Mouse (Mus musculus): ENCODE data around the gene Tmem104. TPM values are rescaled to one million over a fixed set of nuclear protein-coding genes. Genes with fewer than 3 reads are reported as not detected.

Gene Tmem104
- total RNA-seq, 2 experiments from 2014 or later, result 7.3 to 7.4 TPM

DNA sequence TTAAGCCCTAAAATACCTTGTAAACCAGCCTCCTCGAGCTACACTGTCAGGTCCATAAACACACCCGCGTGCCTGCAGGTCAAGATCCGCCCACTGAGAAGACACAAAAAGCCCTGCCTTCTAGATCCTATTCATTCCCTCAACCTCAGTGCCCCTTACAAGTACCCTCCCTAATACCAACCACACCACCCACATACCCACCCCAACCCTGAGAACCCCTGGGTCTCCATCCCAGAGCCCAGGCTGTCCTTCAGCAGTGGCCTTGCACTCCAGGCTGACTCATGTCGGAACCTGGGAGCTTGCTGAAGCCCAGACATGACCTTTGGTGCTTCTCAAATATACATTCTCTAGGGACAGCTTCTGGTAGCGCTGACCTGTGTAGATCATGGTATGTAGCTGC is 87.5 kb downstream of the Tmem104 start:
- TF ChIP-seq CTCF (IDR thresholded peaks at IDR 0.05), result no peak
- H3K27ac ChIP-seq, result no peak overlapping the region
- DNase-seq, result no peak
- intact Hi-C loops (cut with DNase I), result loop anchor here (10.0 kb wide), 1 partner anchor 190 kb away; no protein-coding TSS in a partner anchor
- H3K4me3 ChIP-seq, result no peak overlapping the region

DNA sequence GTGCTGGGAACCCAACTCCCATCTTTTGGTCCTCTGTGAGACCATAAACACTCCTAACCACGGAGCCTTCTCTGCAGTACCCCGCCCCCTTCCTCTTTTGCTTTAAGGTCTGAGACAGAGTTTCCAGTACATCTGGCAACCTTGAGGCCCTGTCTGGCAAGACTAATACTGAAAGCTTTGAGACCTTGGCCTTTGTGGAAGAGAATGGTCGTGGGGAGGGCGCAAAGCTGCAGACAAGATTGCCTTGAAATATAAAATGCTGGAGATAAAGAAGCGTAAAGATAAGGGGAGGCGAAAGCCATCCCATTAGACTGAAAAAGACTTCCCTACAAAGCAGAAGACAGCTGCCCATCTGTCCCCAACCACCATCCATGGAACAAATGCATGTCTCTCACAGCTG is 88.2 kb downstream of the Tmem104 start:
- intact Hi-C loops (cut with DNase I), result loop anchor here (10.0 kb wide), 1 partner anchor 191 kb away; no protein-coding TSS in a partner anchor
- no peak overlapping the region for H3K4me3 ChIP-seq
- 0 out of 2 replicates have a peak overlapping the region, but pooled peaks have one; percentile 95 for H3K27ac ChIP-seq
- TF ChIP-seq CTCF (IDR thresholded peaks at IDR 0.05), result no peak
- no peak for DNase-seq

DNA sequence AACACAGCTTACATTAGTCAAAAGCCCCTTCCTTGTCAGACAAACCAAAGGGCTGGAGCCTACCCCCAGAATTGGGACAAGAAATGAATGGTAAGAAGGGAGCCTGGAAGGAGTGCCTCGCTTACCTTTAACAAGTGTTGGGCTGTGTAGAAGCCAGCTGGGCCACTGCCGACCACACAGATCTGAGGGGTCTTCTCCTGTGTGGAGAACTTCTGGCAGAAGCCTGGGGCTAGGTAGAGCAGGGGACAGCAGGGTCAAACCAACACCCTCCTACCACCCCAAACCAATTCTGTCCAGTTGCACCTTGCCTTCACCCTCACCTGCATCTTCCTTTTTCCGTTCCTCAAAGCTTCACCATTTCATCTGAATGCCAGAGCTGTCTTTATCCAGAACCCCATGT is 88.7 kb downstream of the Tmem104 start:
- peak overlapping the region; percentile 95 for H3K27ac ChIP-seq
- no peak for DNase-seq
- H3K4me3 ChIP-seq, result peak overlapping the region; percentile 87
- intact Hi-C loops (cut with DNase I), result loop anchor here (10.0 kb wide), 1 partner anchor 191 kb away; no protein-coding TSS in a partner anchor
- TF ChIP-seq CTCF (IDR thresholded peaks at IDR 0.05), result no peak

DNA sequence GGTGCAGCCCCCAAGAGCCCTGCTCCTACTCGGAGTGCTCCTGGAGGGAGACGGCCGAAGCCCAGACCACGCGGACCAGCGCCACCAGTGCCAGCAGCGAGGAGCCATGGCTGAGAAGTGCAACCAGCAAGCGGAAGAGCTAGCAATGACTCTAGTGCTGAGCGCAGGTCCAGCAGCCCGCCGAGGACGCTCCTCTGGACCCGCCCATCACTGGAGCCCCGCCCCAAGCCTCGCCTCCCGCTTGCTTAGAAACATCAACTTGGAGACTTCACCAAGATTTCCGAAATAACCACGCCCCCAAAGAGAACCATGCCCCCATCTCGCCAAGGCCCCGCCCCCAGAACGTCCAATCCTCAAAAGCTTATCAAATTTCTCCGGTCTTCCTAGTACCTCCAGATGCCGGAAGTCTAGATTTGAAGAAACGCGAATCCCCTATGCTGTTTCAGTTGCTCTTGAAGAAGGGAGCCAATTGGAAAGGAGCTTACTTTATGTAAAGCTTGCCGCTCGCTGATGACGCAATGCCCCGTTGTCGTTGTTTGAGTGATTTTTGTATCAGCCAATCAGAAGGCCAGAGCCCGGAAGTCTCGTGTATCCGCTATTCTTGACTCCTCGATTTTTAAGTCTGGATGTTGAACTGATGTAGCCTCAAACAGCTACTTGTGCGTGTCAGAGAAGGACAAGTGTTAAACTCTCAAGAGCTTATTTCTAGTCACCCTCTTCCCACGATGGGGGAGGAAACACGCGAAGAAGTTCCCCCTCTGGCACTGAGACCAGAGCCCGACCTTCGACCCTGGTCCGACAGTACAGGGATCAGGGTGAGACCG is 89.7 kb downstream of the Tmem104 start, which contains the start of gene Fdxr:
TSS of gene Fdxr (minus strand) at position 271 of the 824 bp plus-strand sequence.
- intact Hi-C loops (cut with DNase I), result loop anchor here (10.0 kb wide), 1 partner anchor 192 kb away; no protein-coding TSS in a partner anchor
- TF ChIP-seq CTCF (IDR thresholded peaks at IDR 0.05), result no peak
- peak within 1 kb of the TSS; percentile 95 for H3K27ac ChIP-seq
- peak; percentile 99 for DNase-seq
- H3K4me3 ChIP-seq, result peak within 1 kb of the TSS; percentile 87

DNA sequence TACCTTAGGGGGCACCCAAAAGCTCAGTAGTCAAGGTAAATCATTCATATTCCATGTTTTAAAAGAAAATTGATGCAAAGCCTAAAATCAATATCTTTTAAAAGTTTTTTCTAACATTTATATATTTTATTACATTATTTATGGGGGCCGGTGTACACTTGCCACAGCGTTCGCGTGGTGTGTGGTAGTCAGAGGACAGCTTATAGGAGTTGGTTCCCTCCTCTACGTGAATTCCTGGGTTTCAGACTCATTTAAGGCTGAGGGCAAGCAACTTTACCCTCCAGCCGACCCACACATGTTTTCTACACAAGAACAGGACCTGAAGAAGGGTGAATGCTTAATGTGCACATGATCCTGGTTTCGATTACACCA is 90.3 kb downstream of the Tmem104 start:
- intact Hi-C loops (cut with DNase I), result loop anchor here (10.0 kb wide), 1 partner anchor 193 kb away; no protein-coding TSS in a partner anchor
- no peak for TF ChIP-seq CTCF (IDR thresholded peaks at IDR 0.05)
- Histone ChIP-seq H3K27ac (peak overlapping the region; percentile 95), H3K4me3 (peak overlapping the region; percentile 87)
- DNase-seq, result no peak

DNA sequence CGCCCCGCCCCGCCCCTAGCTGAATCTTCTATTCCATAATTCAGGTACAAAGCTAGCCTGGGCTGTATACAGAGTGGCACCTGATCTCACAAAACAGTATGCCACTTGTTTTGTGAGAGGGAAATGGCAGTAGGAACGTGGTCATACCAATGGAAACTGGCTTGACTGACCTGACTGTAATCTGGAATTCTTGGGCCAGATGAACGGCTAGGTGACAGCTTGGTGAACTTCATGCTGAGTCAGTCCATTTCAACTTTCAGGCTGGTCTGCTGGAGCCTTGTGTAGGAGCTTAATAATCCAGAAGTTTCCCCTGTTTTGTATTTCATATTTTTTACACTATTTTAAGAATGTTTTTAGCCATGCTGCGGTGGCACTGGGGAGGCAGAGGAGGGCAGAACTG is 90.9 kb downstream of the Tmem104 start:
- H3K27ac ChIP-seq, result peak overlapping the region; percentile 95
- TF ChIP-seq CTCF (IDR thresholded peaks at IDR 0.05), result no peak
- no peak for DNase-seq
- peak overlapping the region; percentile 87; the same call in 1 of the 2 replicates for H3K4me3 ChIP-seq
- intact Hi-C loops (cut with DNase I), result loop anchor here (10.0 kb wide), 1 partner anchor 193 kb away; no protein-coding TSS in a partner anchor

DNA sequence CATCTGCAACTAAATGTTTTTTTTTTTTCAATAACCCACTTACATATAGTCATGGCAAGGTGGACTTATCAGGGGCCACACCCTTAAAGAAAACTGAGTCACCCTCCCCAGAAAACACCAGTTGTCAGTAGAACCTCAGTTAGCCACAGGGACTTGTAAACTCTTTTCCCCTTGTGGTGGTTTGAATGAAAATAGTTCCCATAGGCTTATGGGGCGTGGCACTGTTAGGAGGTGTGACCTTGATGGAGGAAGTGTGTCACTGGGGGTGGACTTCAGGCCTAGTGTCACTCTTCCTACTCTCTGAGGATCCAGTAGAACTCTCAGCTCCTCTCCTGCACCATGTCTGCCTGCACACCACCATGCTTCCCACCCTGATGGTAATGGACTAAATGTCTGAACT is 92.4 kb downstream of the Tmem104 start:
- no peak for TF ChIP-seq CTCF (IDR thresholded peaks at IDR 0.05)
- intact Hi-C loops (cut with DNase I), result loop anchor here (10.0 kb wide), 1 partner anchor 195 kb away; no protein-coding TSS in a partner anchor
- Histone ChIP-seq H3K27ac (no peak overlapping the region), H3K4me3 (no peak overlapping the region)
- DNase-seq, result no peak

DNA sequence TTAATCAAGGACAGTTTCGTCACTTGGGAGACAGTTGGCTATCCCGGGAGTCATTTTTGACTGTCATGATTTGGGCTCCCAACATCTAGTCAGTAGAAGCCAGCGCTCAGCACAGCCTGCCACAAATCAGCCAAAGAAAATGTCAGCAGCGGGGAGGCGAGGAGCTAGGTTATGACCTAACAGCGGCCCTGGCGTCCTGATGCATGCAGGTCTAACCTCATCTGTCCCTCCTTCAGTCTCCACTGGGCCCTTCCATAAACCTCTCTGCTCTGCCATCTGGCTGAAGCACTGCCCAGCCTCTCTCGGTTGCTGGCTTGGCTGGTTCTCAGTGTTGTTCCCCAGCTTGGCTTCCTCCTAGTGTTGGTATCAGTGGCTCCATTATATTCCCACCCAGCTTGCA is 95.0 kb downstream of the Tmem104 start:
- no peak for DNase-seq
- intact Hi-C loops (cut with DNase I), result no loop called here
- peak overlapping the region; percentile 66 for H3K27ac ChIP-seq

DNA sequence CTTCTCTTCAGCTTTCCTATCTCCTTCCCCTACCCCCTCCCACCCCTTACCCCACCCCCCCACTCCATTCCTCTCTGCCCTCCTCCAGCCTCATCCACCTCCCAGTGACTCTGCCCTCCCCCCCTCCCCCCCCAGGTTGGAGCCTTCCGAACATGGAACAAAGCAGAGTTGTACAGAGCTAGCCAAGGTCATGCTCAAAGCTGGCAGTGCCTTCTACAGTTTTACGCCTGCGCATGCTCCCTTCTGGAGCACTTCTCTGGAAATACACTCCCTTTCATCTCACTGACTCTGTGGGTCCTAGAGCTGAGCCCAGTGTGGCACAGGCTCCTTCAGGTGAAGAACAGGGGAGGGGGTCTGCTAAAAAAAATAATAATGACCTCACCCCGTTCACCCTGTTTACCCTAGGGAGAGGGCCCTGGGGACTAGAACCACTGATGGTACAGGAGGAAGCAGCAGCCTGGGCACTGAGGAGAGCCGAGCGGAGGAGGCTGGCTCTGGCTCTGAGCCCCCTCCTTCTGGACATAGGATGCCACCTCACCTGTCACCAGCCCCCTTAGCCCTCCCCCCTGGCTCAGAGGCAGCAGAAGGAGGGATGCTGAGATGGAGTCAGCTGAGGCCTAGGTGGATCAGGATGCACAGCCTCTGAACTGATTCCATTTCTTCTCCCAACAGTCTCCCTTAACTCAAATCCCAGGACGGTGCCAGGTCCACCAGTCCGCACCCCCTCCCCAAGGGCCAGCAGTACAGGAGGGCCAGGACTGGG is 95.6 kb downstream of the Tmem104 start:
- Histone ChIP-seq H3K27ac (peak overlapping the region; percentile 66; the same call in 1 of the 2 replicates), H3K4me3 (no peak overlapping the region)
- intact Hi-C loops (cut with DNase I), result no loop called here
- TF ChIP-seq CTCF (IDR thresholded peaks at IDR 0.05), result no peak
- no peak for DNase-seq

More for the DNA sequence above, 95.0 kb downstream of the Tmem104 start:
- no peak overlapping the region for H3K4me3 ChIP-seq
- TF ChIP-seq CTCF (IDR thresholded peaks at IDR 0.05), result no peak

DNA sequence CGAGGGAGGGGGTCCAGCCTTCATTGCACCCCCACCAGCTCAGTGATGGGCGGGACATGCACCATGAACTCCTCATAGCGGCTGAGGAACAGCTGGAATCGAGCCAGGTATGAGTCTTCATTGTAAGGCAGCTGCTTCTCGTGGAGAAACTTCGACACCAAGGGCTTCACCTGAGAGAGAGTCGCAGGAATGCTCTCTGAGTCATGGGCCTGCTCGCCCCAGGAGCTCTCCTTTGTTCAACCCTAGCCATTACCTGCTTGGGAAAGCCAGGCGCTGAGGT is 96.1 kb downstream of the Tmem104 start:
- no peak overlapping the region; the same call in 1 of the 2 replicates for H3K27ac ChIP-seq
- no peak overlapping the region for H3K4me3 ChIP-seq
- no peak for TF ChIP-seq CTCF (IDR thresholded peaks at IDR 0.05)
- no peak for DNase-seq
- intact Hi-C loops (cut with DNase I), result no loop called here

DNA sequence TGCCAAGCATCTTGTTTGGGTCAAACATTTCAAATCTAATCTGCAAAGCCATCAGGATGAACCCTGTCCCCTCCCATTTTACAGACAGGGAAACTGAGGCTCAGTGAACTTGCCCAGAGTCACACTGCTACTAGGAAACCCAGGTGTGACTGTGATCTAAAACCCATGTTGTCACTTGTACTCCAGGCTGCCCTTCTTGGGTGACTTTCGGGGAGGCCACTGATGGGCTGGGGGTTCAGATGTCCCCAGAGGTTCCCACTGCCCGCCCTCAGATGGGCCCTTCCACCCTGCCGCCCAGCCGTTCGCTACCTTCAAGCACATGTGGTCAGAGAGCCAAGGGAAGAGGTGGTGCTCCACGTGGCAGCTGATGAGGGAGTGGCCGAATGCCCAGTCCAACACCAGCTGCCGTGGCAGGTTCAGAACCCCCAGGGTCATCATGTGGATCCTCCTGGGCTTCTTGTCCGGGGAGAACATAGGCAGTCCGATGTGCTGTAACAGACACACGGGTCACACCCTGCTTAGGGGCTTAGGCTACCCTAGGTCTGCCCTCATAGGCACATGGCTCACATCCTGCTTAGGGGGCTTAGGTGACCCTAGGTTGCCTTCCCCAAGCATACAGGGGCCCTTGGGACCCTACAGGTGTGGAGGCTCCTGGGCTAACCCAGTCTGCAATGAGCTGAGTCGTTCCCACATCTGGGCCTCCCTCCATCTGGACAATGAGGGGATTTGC is 96.8 kb downstream of the Tmem104 start:
- intact Hi-C loops (cut with DNase I), result no loop called here

DNA sequence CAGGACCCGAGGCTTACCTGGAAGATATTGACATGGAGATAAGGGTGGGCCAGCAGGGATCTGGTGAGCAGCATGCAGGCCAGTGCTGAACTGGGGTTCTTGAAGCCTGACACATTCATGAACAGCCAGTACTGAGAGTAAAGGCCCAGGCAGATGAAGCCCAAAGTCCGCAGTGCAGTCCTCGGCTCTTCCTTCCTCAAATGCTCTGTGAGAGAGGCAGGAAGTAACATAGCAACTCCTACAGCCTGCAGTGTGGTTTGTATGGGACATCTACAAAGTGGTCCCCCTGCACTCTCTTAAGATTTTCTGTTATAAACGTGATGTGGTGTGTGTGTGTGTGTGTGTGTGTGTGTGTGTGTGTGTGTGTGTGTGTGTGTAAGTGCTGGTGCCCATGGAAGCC is 98.0 kb downstream of the Tmem104 start:
- DNase-seq, result no peak
- intact Hi-C loops (cut with DNase I), result no loop called here
- Histone ChIP-seq H3K4me3 (no peak overlapping the region), H3K27ac (peak overlapping the region; percentile 35; the same call in 1 of the 2 replicates)
- no peak for TF ChIP-seq CTCF (IDR thresholded peaks at IDR 0.05)

More for the DNA sequence above, 96.8 kb downstream of the Tmem104 start:
- DNase-seq, result no peak
- no peak overlapping the region for H3K4me3 ChIP-seq
- TF ChIP-seq CTCF (IDR thresholded peaks at IDR 0.05), result no peak
- no peak overlapping the region for H3K27ac ChIP-seq

Data from gastrocnemius, adult 2 months (tissue).